Mouse (Mus musculus): ENCODE measurements at regions not wholly inside any gene's neighbourhood (a gene's known extent, or its start where the extent isn't known, plus 50 kb on each side); places are given as distances from the start of the nearest gene placed in this dataset.

DNA sequence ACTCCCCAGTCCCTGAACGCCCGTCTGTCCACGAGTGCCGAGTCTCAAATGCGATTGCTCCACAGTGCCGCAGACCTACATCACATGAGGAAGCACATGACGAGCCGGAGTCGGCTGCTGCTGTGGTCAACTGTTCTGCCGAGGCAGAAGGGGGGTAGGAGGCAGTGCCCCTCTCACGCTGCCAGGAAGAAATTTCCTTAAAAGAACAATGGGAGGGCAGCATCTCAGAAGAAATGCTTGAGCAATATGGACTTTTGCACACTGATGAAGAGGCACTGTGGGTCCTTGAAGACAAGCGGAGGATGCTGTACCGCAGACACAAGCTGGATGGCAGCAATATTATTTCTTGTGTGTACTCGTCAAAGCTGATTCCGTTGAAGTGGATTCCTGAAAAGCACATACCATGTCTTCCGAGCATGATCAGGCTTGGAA lies 162.6 kb downstream of the Gm11361 start:
- Histone ChIP-seq H3K36me3 (ENCODE audit: control insufficient read depth, insufficient read depth, low read length) (no peaks in the 10 kb centered on the region), H3K9me3 (ENCODE audit: control insufficient read depth, low read length) (no peaks in the 10 kb centered on the region), H3K27me3 (ENCODE audit: control insufficient read depth, insufficient read depth, low read length) (no peaks in the 10 kb centered on the region), H3K4me2 (replicated peaks; ENCODE audit: low read depth) (peak overlapping the region; percentile 31; the same call in 1 of the 2 replicates), H3K27ac (replicated peaks) (no peak overlapping the region), H3K4me1 (replicated peaks; ENCODE audit: control insufficient read depth, insufficient read depth) (no peaks in the 10 kb centered on the region), H3K9ac (ENCODE audit: low read length) (no peak overlapping the region), H3K4me3 (ENCODE audit: low read depth, low read length) (no peak overlapping the region)
- ATAC-seq (ENCODE audit: low FRiP score, low TSS enrichment) = no peak
- DNase-seq (ENCODE audit: low spot score) = peak; percentile 15
- 57% methylated on average over 16 of the region's 16 CpGs for WGBS
- TF ChIP-seq EP300 (optimal IDR thresholded peaks at IDR 0.05) = no peak
- peak; percentile 57 for TF ChIP-seq CTCF (IDR thresholded peaks at IDR 0.05; ENCODE audit: low read depth)

DNA sequence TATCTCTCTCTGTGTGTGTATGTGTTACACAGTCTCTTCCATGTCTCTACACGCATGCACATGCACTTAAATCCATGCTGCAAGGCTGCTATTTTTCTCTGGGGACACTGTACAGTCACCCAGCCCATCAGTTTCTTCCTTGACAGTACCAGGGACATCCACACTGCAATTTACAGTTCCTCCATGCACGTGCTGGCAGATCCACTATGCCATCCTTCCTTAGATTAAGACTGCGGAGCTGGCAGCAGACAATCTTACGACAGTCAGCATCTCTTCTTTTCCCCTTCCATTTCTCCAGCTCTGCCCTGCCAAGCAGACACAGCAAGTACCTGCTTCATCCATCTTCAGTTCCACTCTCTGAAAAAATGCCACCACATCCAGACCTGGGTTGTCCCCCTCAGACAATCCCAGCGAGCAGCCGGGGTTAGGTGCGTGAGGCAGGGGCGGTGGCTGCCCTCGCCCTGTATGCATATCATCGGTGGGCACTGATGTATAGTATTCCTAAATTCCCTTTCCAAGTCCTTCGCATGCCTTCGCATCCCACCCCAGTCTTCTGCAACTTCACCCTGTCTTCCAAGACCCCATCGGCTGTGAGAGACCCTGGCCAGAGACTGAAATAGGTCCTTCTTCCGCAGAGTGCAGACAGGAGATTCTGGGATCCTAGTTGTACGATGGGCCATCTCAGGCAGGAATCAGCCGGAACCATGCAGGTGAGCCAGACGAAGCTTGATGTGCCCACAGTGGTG lies 161.8 kb downstream of the Gm11361 start:
- DNase-seq (ENCODE audit: low spot score) = no peak
- H3K9ac ChIP-seq (ENCODE audit: low read length) = no peak overlapping the region

DNA sequence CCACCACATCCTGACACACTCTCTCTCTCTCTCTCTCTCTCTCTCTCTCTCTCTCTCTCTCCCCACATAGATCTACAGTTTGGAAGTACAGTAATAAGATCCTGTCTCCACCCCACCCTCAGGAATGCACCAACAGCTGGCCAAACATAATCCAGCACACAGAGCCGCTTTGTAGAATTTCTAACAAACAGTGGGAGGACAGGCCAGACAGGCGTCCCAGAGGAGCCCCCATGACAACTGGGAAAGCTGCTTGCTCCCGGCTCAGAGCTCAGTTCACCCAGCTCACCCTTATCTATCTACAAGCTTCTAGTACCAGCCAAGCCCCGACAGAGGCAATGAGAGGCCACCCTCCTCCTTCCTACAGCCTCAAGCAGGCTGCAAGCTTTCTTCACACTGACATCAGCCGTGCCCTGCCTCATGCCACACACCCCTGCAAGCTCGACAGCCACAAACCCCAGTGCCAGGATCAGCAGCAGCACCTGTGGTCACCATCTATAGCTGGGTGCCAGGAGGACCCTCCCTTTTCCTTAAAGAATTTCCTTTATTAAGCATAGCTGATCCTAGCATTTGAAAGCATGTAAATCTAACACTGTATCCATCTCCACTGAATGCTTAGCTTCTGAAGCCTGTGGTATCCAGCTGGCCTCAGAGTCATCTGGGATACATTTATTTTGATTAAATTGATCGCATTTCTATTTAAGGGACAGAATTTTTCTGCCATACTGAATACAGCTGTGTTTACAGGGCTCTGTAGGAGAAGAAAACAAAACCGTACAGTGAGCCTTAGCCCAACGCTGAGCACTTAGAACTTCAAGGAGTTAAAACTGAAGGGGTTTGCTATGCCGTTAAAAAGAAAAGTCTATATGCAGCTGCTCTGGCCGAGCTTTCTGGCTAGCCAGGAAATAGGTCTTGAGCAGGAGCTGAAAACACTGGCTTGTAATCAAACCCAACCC lies 160.9 kb downstream of the Gm11361 start:
- Histone ChIP-seq H3K27me3 (ENCODE audit: control insufficient read depth, insufficient read depth, low read length) (no peaks in the 10 kb centered on the region), H3K27ac (replicated peaks) (peak overlapping the region; percentile 92), H3K9me3 (ENCODE audit: control insufficient read depth, low read length) (no peaks in the 10 kb centered on the region), H3K9ac (ENCODE audit: low read length) (peak overlapping the region; percentile 9; the same call in 1 of the 2 replicates), H3K36me3 (ENCODE audit: control insufficient read depth, insufficient read depth, low read length) (no peaks in the 10 kb centered on the region), H3K4me3 (ENCODE audit: low read depth, low read length) (no peak overlapping the region; the same call in 1 of the 2 replicates), H3K4me2 (replicated peaks; ENCODE audit: low read depth) (peak overlapping the region; percentile 46), H3K4me1 (replicated peaks; ENCODE audit: control insufficient read depth, insufficient read depth) (no peaks in the 10 kb centered on the region)
- WGBS = 8% methylated on average over 11 of the region's 11 CpGs
- ATAC-seq (ENCODE audit: low FRiP score, low TSS enrichment) (peak; percentile 90), DNase-seq (ENCODE audit: low spot score) (peak; percentile 70)
- no peak for TF ChIP-seq CTCF (IDR thresholded peaks at IDR 0.05; ENCODE audit: low read depth)
- TF ChIP-seq EP300 (optimal IDR thresholded peaks at IDR 0.05) = no peak

More for the DNA sequence above, 161.8 kb downstream of the Gm11361 start:
- 85% methylated on average over 17 of the region's 17 CpGs for WGBS
- H3K27me3 ChIP-seq (ENCODE audit: control insufficient read depth, insufficient read depth, low read length) = no peaks in the 10 kb centered on the region
- H3K4me3 ChIP-seq (ENCODE audit: low read depth, low read length) = no peak overlapping the region
- H3K4me1 ChIP-seq (replicated peaks; ENCODE audit: control insufficient read depth, insufficient read depth) = no peaks in the 10 kb centered on the region
- H3K36me3 ChIP-seq (ENCODE audit: control insufficient read depth, insufficient read depth, low read length) = no peaks in the 10 kb centered on the region
- ATAC-seq (ENCODE audit: low FRiP score, low TSS enrichment) = no peak
- peak overlapping the region; percentile 92 for H3K27ac ChIP-seq (replicated peaks)
- H3K9me3 ChIP-seq (ENCODE audit: control insufficient read depth, low read length) = no peaks in the 10 kb centered on the region
- no peak for TF ChIP-seq EP300 (optimal IDR thresholded peaks at IDR 0.05)
- TF ChIP-seq CTCF (IDR thresholded peaks at IDR 0.05; ENCODE audit: low read depth) = no peak
- peak overlapping the region; percentile 46 for H3K4me2 ChIP-seq (replicated peaks; ENCODE audit: low read depth)

DNA sequence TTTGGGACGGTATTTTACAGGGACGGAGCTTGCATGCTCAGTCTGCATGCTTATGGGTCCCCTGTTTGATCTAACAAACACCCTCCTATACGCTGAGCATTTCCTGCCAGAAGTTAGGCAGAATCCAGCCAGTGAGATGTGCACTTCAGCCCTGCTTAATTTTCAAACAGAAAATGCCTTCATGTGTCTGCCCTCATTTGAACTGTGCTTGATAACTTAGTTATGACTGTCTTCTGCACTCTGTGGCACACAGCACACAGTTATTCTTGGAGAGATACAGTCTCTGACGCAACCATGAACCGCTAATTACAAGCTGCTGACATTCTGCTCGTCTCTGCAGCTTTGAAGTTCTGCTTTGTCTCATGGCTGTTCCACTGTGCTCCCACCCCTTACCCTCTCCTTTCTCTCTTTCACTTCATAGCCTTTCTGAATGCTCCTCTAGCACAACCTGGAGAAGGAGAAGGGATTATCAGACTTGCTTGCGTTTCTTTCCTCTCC lies 160.2 kb downstream of the Gm11361 start:
- no peak overlapping the region; the same call in 1 of the 2 replicates for H3K4me3 ChIP-seq (ENCODE audit: low read depth, low read length)
- H3K4me2 ChIP-seq (replicated peaks; ENCODE audit: low read depth) = peak overlapping the region; percentile 46
- no peaks in the 10 kb centered on the region for H3K4me1 ChIP-seq (replicated peaks; ENCODE audit: control insufficient read depth, insufficient read depth)
- H3K36me3 ChIP-seq (ENCODE audit: control insufficient read depth, insufficient read depth, low read length) = no peaks in the 10 kb centered on the region
- peak overlapping the region; percentile 9; the same call in 1 of the 2 replicates for H3K9ac ChIP-seq (ENCODE audit: low read length)
- DNase-seq (ENCODE audit: low spot score) = peak; percentile 18
- WGBS = 11% methylated on average over 7 of the region's 7 CpGs
- H3K27me3 ChIP-seq (ENCODE audit: control insufficient read depth, insufficient read depth, low read length) = no peaks in the 10 kb centered on the region
- peak; percentile 63 for ATAC-seq (ENCODE audit: low FRiP score, low TSS enrichment)
- H3K27ac ChIP-seq (replicated peaks) = peak overlapping the region; percentile 92
- no peaks in the 10 kb centered on the region for H3K9me3 ChIP-seq (ENCODE audit: control insufficient read depth, low read length)
- no peak for TF ChIP-seq CTCF (IDR thresholded peaks at IDR 0.05; ENCODE audit: low read depth)
- TF ChIP-seq EP300 (optimal IDR thresholded peaks at IDR 0.05) = no peak

DNA sequence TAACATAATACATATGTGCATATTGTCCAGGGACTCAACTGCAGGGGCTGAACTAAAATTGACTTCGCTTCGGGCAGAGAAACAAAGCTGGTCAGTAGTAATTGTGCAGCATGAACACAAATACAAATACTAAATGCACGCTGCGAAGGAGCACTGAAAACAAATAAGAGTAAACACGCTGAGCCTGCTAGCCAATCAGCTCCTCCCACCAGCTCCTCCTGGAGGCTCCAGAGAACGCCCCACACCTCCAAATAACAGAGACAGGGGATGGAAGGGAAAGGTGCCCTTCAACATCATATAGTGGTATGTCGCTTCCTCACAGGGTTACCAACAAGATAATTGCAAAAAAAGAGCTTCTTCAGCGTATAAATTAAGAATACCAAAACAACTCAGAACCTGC lies 159.6 kb downstream of the Gm11361 start:
- TF ChIP-seq CTCF (IDR thresholded peaks at IDR 0.05; ENCODE audit: low read depth) = no peak
- no peak for TF ChIP-seq EP300 (optimal IDR thresholded peaks at IDR 0.05)
- Histone ChIP-seq H3K36me3 (ENCODE audit: control insufficient read depth, insufficient read depth, low read length) (no peaks in the 10 kb centered on the region), H3K4me2 (replicated peaks; ENCODE audit: low read depth) (peak overlapping the region; percentile 46), H3K27ac (replicated peaks) (peak overlapping the region; percentile 92), H3K4me1 (replicated peaks; ENCODE audit: control insufficient read depth, insufficient read depth) (no peaks in the 10 kb centered on the region), H3K9me3 (ENCODE audit: control insufficient read depth, low read length) (no peaks in the 10 kb centered on the region), H3K9ac (ENCODE audit: low read length) (no peak overlapping the region), H3K4me3 (ENCODE audit: low read depth, low read length) (no peak overlapping the region), H3K27me3 (ENCODE audit: control insufficient read depth, insufficient read depth, low read length) (no peaks in the 10 kb centered on the region)
- ATAC-seq (ENCODE audit: low FRiP score, low TSS enrichment) (no peak), DNase-seq (ENCODE audit: low spot score) (no peak)
- 31% methylated on average over 8 of the region's 8 CpGs for WGBS
